Mouse (Mus musculus) spleen, adult 2 months (tissue): ENCODE measurements around the gene Dst. TPM values are rescaled to one million over a fixed set of nuclear protein-coding genes. Genes with fewer than 3 reads are reported as not detected.

ENCODE experiments used
- DNase-seq, 2 experiments: peaks; one replicate each; pipeline versions ENCODE4 v3.0.0 to v3.0.0-alpha.2; 2012 to 2021; ENCODE audit warnings: low spot score in 2 of 2, low read depth in 1 of 2
- H3K27ac ChIP-seq: fragments of 200-500 bp; 2 replicates; pipeline ENCODE4 v1.5.1; 2012; ENCODE audit warnings: low read length, inconsistent platforms; ENCODE audit not compliant: insufficient read depth
- H3K27me3 ChIP-seq: fragments of 200-500 bp; 2 replicates; pipeline ENCODE4 v1.6.1; 2012; ENCODE audit warnings: mild to moderate bottlenecking, moderate library complexity, low read length, inconsistent platforms; ENCODE audit not compliant: control insufficient read depth, insufficient read depth
- H3K36me3 ChIP-seq: fragments of 200-500 bp; 2 replicates; pipeline ENCODE4 v1.6.1; 2012; ENCODE audit warnings: mild to moderate bottlenecking, low read length, inconsistent platforms; ENCODE audit not compliant: control insufficient read depth, insufficient read depth
- H3K4me1 ChIP-seq: fragments of 200-500 bp; 2 replicates; pipeline ENCODE4 v1.6.1; 2011; ENCODE audit warnings: inconsistent platforms; ENCODE audit not compliant: control insufficient read depth, insufficient read depth, insufficient read length
- H3K4me3 ChIP-seq: fragments of 200-500 bp; 2 replicates; pipeline ENCODE4 v1.5.1; 2011; ENCODE audit warnings: mild to moderate bottlenecking, inconsistent platforms; ENCODE audit not compliant: insufficient read depth, insufficient read length; ENCODE audit errors: extremely low read depth
- CTCF ChIP-seq: fragments of 200-500 bp; IDR thresholded peaks from 2 replicates; pipeline ENCODE4 v1.5.1; 2011; ENCODE audit warnings: mild to moderate bottlenecking, inconsistent platforms; ENCODE audit not compliant: insufficient read depth, insufficient read length, insufficient replicate concordance; ENCODE audit errors: extremely low read depth
- POLR2A ChIP-seq: fragments of 200-500 bp; IDR thresholded peaks from 2 replicates; pipeline ENCODE4 v1.6.1; 2011; ENCODE audit warnings: low read depth, low read length, inconsistent platforms
- WGBS: fragments of 180-500 bp; shearing (Covaris S2); methylation state at CpG from one replicate; pipeline ENCODE4 v1.1.7; 2018; 5-methylcytosine and 5-hydroxymethylcytosine counted together
- polyA plus RNA-seq: library from polyadenylated mRNA; depleted of rRNA; stranded (reverse); fragments of >200 nt; gene quantifications from 2 replicates; pipeline ENCODE4 v1.2.3, GENCODE M21; 2012

Dst gene
- polyA plus RNA-seq, 1 experiment = 7.6 TPM

GRCm38 (mm10) chr1:34103176-34103575 is 195.2 kb downstream of the Dst start:
- Histone ChIP-seq H3K4me3 (no peak overlapping the region), H3K36me3 (no peaks in the 10 kb centered on the region), H3K27me3 (no peaks in the 10 kb centered on the region), H3K27ac (no peak overlapping the region), H3K4me1 (no peaks in the 10 kb centered on the region)
- 92% methylated on average over 3 of the region's 3 CpGs for WGBS
- no peak for DNase-seq
- no peak for TF ChIP-seq CTCF
- no peak for TF ChIP-seq POLR2A

DNA sequence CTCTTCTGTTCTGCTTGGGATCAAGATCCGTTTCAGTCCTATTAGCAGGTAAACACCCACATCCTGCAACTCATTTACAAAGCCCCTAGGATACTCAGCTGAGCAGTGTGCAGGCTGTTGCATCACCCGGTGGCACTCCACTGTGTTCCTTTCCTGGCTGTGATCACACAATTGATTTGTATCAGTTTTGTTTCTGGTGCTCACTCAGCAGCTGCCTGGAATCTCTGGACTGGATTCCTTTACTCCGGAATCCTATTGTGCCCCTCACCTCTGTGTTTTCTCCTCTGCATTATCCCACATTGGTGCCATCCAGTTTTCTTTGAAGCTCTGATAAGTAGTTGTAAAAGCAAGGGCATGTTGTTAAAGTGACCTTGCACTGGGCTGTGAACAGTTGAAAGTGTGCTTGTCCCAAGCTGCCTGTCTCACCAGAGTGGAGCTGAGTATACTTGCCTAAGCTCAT is 195.7 kb downstream of the Dst start:
- no peak for DNase-seq
- H3K4me3 ChIP-seq = no peak overlapping the region
- no peaks in the 10 kb centered on the region for H3K4me1 ChIP-seq
- no peaks in the 10 kb centered on the region for H3K27me3 ChIP-seq
- no peaks in the 10 kb centered on the region for H3K36me3 ChIP-seq
- no peak for TF ChIP-seq CTCF
- no peak for TF ChIP-seq POLR2A
- H3K27ac ChIP-seq = no peak overlapping the region
- WGBS = 49% methylated on average over 3 of the region's 3 CpGs

DNA sequence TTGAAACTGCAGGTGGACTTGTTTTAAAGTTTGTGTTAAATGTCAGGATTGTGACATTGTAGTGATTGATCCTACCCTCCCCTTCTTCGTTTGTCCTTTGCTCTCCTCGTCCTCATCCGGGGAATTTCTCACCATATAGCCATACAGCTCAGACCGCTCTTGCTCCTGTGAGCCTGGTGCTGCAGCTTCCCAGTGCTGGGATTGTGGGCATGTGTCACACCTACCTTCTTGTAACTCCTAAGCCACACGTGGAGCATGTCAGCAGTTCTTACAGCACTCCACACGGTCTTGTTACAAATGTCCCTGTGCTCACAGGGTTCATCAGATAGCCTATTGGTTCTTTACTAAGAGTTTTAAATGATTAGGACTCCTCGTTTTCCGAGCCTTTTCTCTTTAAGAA is 196.8 kb downstream of the Dst start:
- WGBS = 83% methylated on average over 8 of the region's 8 CpGs
- no peaks in the 10 kb centered on the region for H3K4me1 ChIP-seq
- H3K4me3 ChIP-seq = no peak overlapping the region
- no peak for DNase-seq
- H3K27ac ChIP-seq = no peak overlapping the region
- TF ChIP-seq CTCF = no peak
- no peak for TF ChIP-seq POLR2A
- H3K36me3 ChIP-seq = no peaks in the 10 kb centered on the region
- no peaks in the 10 kb centered on the region for H3K27me3 ChIP-seq

DNA sequence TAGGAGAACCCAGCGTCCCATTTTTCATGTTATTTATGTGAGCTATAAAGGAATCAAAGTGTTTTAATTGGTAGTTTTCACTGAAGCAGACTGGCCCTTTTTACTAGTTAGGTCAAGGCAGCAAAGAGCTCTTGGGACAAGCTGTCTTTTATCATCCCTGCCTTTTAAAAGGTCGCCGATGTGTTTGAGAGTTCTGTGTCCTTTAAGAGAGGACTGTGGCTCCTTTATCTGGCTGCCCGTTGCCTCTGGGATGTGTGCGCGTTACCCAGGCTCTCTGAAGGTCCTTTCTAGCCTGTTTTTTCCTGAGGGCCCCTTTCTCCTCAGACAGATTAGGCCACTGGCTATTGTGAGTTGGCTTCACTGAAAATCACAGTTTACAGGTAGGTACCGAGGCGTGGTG is 198.6 kb downstream of the Dst start:
- no peaks in the 10 kb centered on the region for H3K36me3 ChIP-seq
- TF ChIP-seq CTCF (no peak), POLR2A (no peak)
- 83% methylated on average over 8 of the region's 8 CpGs for WGBS
- H3K27me3 ChIP-seq = no peaks in the 10 kb centered on the region
- H3K4me3 ChIP-seq = no peak overlapping the region
- no peaks in the 10 kb centered on the region for H3K4me1 ChIP-seq
- DNase-seq = no peak
- H3K27ac ChIP-seq = no peak overlapping the region

GRCm38 (mm10) chr1:34107076-34107475 is 199.1 kb downstream of the Dst start:
- H3K36me3 ChIP-seq = no peaks in the 10 kb centered on the region
- no peak for TF ChIP-seq CTCF
- no peak for TF ChIP-seq POLR2A
- no peaks in the 10 kb centered on the region for H3K4me1 ChIP-seq
- H3K27me3 ChIP-seq = no peaks in the 10 kb centered on the region
- H3K27ac ChIP-seq = no peak overlapping the region
- WGBS = 94% methylated on average over 8 of the region's 8 CpGs
- DNase-seq = no peak
- no peak overlapping the region for H3K4me3 ChIP-seq

DNA sequence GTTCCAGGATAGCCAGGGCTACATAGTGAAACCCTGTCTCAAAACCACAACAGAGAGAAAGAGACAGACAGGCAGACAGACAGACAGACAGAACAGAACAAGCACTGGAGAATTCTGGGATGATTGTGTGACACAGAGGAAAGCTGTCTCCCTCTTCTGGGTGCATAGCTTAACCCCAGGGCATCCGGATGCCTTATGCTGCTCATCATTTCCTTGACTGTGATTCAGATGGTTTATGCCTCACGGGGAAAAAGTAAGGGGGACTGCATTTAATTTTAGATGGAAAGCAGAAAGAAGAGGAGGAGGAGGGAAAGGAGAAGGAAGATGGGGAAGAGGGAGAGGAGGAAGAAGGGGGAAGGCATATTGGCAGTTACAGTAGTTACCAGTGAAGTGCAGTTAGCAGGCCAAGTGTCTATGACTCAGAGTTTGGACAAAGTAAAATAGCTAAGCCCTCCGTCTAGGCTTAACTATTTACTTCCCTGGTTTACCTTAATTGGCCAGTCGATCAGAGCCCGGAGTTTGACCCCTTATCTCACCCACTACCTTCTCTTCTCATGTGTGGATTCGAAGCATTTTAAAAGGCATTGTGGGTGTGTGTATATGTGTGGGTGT is 201.7 kb downstream of the Dst start:
- TF ChIP-seq CTCF (no peak), POLR2A (no peak)
- no peak overlapping the region for H3K27ac ChIP-seq
- H3K4me1 ChIP-seq = no peaks in the 10 kb centered on the region
- no peak overlapping the region for H3K4me3 ChIP-seq
- no peaks in the 10 kb centered on the region for H3K27me3 ChIP-seq
- DNase-seq = no peak
- H3K36me3 ChIP-seq = no peaks in the 10 kb centered on the region
- WGBS = 81% methylated on average over 6 of the region's 6 CpGs

- H3K4me1 ChIP-seq = no peaks in the 10 kb centered on the region
- no peak overlapping the region for H3K4me3 ChIP-seq
- no peak overlapping the region for H3K27ac ChIP-seq
- TF ChIP-seq POLR2A (no peak), CTCF (no peak)
- 68% methylated on average over 2 of the region's 2 CpGs for WGBS
- DNase-seq = no peak
- H3K36me3 ChIP-seq = no peaks in the 10 kb centered on the region
- H3K27me3 ChIP-seq = no peaks in the 10 kb centered on the region
These were observed 202.8 kb downstream of the Dst start for GRCm38 (mm10) chr1:34110862-34111261.

DNA sequence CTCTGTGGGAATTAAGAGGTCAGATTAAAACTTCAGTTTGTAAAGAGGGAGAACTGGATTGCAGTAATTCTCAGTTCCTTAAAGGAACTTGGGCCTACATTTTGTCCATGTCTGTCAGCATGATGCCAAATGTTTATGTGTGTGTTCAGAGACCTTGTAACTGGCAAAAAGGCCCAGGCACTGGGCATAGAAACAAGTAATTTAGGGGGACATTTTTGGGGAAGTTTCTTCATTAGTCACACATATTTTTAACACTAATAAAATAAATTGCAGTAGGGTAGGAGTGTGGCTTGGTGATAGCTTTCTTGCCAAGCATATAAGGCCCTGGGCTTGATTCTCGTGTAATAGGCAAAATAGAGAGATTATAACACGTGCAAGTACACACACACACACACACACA is 203.9 kb downstream of the Dst start:
- Histone ChIP-seq H3K4me3 (no peak overlapping the region), H3K27me3 (no peaks in the 10 kb centered on the region), H3K36me3 (no peaks in the 10 kb centered on the region), H3K4me1 (no peaks in the 10 kb centered on the region), H3K27ac (no peak overlapping the region)
- TF ChIP-seq CTCF (no peak), POLR2A (no peak)
- no peak for DNase-seq
- 90% methylated on average over 2 of the region's 2 CpGs for WGBS
